Comparison of ENCODE assay signal across 8 mouse cellular contexts in genomic region chr11:98682811-98683210, GRCm38 (mm10). TPM values are rescaled to one million over a fixed set of nuclear protein-coding genes. Genes with fewer than 3 reads are reported as not detected.
DNase-seq lines count a peak whose midpoint lies in the region; ATAC-seq and TF ChIP-seq lines count a peak whose summit lies in the region.

No protein-coding gene starts in this region.

- TF ChIP-seq POLR2A in small intestine, adult 2 months (IDR thresholded peaks at IDR 0.05; ENCODE audit: low read depth, low read length): no peak

- under 1% methylated on average over 23 of the region's 23 CpGs for WGBS in lung, embryonic 16.5 days
- WGBS in embryonic facial prominence, embryonic 13.5 days: under 1% methylated on average over 23 of the region's 23 CpGs
- WGBS in limb, embryonic 11.5 days: under 1% methylated on average over 23 of the region's 23 CpGs
- WGBS in small intestine, adult 2 months: under 1% methylated on average over 23 of the region's 23 CpGs

- DNase-seq in lung, postnatal 14 days: no peak
- no peak for DNase-seq in limb, embryonic 11.5 days (ENCODE audit: low spot score)
- no peak for DNase-seq in retina, postnatal 1 day
- DNase-seq in spleen, postnatal 36 days (ENCODE audit: low spot score in 2 of 2): no peak
- no peak for DNase-seq in right cerebral cortex, postnatal 36 days (ENCODE audit: low spot score in 2 of 2)

- ATAC-seq in lung, embryonic 16.5 days (ENCODE audit: low read depth): peak; percentile 23
- ATAC-seq in embryonic facial prominence, embryonic 13.5 days (ENCODE audit: insufficient number of reproducible peaks, insufficient read depth, low FRiP score, low TSS enrichment, low read depth): peak; percentile 12; the same call in 1 of the 2 replicates
- no peak for ATAC-seq in limb, embryonic 11.5 days (ENCODE audit: insufficient number of reproducible peaks, low FRiP score, low TSS enrichment, low read depth)

- H3K4me1 ChIP-seq in lung, embryonic 16.5 days (replicated peaks; ENCODE audit: control insufficient read depth, insufficient read depth, low read length): peaks cover 12% of the 10 kb centered on the region
- peaks cover 9% of the 10 kb centered on the region for H3K4me1 ChIP-seq in embryonic facial prominence, embryonic 13.5 days
- H3K4me1 ChIP-seq in limb, embryonic 11.5 days (ENCODE audit: control insufficient read depth, insufficient read depth, low read length): peaks cover 4% of the 10 kb centered on the region; the same call in 1 of the 2 replicates
- peaks cover 3% of the 10 kb centered on the region; the same call in 1 of the 2 replicates for H3K4me1 ChIP-seq in small intestine, adult 2 months (ENCODE audit: control insufficient read depth, insufficient read depth, insufficient read length, low read length)

- H3K4me2 ChIP-seq in lung, embryonic 16.5 days (ENCODE audit: low read depth, low read length): peak overlapping the region; percentile 77
- peak overlapping the region; percentile 68 for H3K4me2 ChIP-seq in embryonic facial prominence, embryonic 13.5 days
- H3K4me2 ChIP-seq in limb, embryonic 11.5 days (ENCODE audit: low read depth, severe bottlenecking): peak overlapping the region; percentile 76

- peak overlapping the region; percentile 99 for H3K9ac ChIP-seq in lung, embryonic 16.5 days (ENCODE audit: low read length)
- peak overlapping the region; percentile 99 for H3K9ac ChIP-seq in embryonic facial prominence, embryonic 13.5 days
- H3K9ac ChIP-seq in limb, embryonic 11.5 days (ENCODE audit: low read length): peak overlapping the region; percentile 92

- H3K27ac ChIP-seq in lung, embryonic 16.5 days (ENCODE audit: low read length): peak overlapping the region; percentile 64
- H3K27ac ChIP-seq in embryonic facial prominence, embryonic 13.5 days: peak overlapping the region; percentile 80
- 0 out of 2 replicates have a peak overlapping the region, but pooled peaks have one; percentile 39 for H3K27ac ChIP-seq in limb, embryonic 11.5 days (replicated peaks; ENCODE audit: low read depth, low read length)
- H3K27ac ChIP-seq in small intestine, adult 2 months (ENCODE audit: insufficient read depth, low read depth, low read length): peak overlapping the region; percentile 12

- H3K4me3 ChIP-seq in lung, embryonic 16.5 days (ENCODE audit: low read length): peak overlapping the region; percentile 94
- H3K4me3 ChIP-seq in embryonic facial prominence, embryonic 13.5 days: peak overlapping the region; percentile 98
- peak overlapping the region; percentile 97 for H3K4me3 ChIP-seq in limb, embryonic 11.5 days (ENCODE audit: low read depth, low read length)
- H3K4me3 ChIP-seq in small intestine, adult 2 months (ENCODE audit: low read depth, low read length): peak overlapping the region; percentile 84

- H3K9me3 ChIP-seq in lung, embryonic 16.5 days (ENCODE audit: control insufficient read depth, low read length): no peaks in the 10 kb centered on the region
- no peaks in the 10 kb centered on the region for H3K9me3 ChIP-seq in embryonic facial prominence, embryonic 13.5 days
- H3K9me3 ChIP-seq in limb, embryonic 11.5 days (ENCODE audit: control insufficient read depth, low read length): no peaks in the 10 kb centered on the region

- no peak for TF ChIP-seq CTCF in small intestine, adult 2 months (IDR thresholded peaks at IDR 0.05; ENCODE audit: extremely low read depth, insufficient read length, insufficient replicate concordance, low read depth, low read length)

- peaks cover 21% of the 10 kb centered on the region for H3K36me3 ChIP-seq in lung, embryonic 16.5 days (ENCODE audit: control insufficient read depth, insufficient read depth, low read length)
- H3K36me3 ChIP-seq in embryonic facial prominence, embryonic 13.5 days: peaks cover 30% of the 10 kb centered on the region
- peaks cover 17% of the 10 kb centered on the region; the same call in 1 of the 2 replicates for H3K36me3 ChIP-seq in limb, embryonic 11.5 days (ENCODE audit: control insufficient read depth, insufficient read depth, low read length)
- peaks cover 19% of the 10 kb centered on the region for H3K36me3 ChIP-seq in small intestine, adult 2 months (ENCODE audit: control insufficient read depth, insufficient read depth, low read length)

- no peaks in the 10 kb centered on the region for H3K27me3 ChIP-seq in lung, embryonic 16.5 days (ENCODE audit: control insufficient read depth, insufficient read depth, low read depth, low read length)
- no peaks in the 10 kb centered on the region for H3K27me3 ChIP-seq in embryonic facial prominence, embryonic 13.5 days
- H3K27me3 ChIP-seq in limb, embryonic 11.5 days (ENCODE audit: control insufficient read depth, insufficient read depth, low read length): no peaks in the 10 kb centered on the region
- no peaks in the 10 kb centered on the region for H3K27me3 ChIP-seq in small intestine, adult 2 months (ENCODE audit: control insufficient read depth, insufficient read depth, low read length)

RNA-seq across cellular contexts. Expression of gene Psmd3, which starts 0.5 kb away (rescaled TPM):
- 165 and 177 TPM in 2 replicates for polyA plus RNA-seq in lung, embryonic 16.5 days (2015; fragmentation: Nextera tagmentation; extraction: Ambion mirVana)
- polyA plus RNA-seq in embryonic facial prominence, embryonic 13.5 days (2015; fragmentation: Nextera tagmentation; extraction: Ambion mirVana): 196 and 207 TPM in 2 replicates
- 180 and 187 TPM in 2 replicates for polyA plus RNA-seq in limb, embryonic 11.5 days (2014; fragmentation: Nextera tagmentation; extraction: Ambion mirVana)
- 86.4 and 139 TPM in 2 replicates for polyA plus RNA-seq in small intestine, adult 2 months (2012; rRNA removed)

RNA-seq across cellular contexts. Expression of gene Csf3, which starts 18.3 kb away (rescaled TPM):
- polyA plus RNA-seq in lung, embryonic 16.5 days (2015; fragmentation: Nextera tagmentation; extraction: Ambion mirVana): not detected in 2 replicates
- not detected in 2 replicates for polyA plus RNA-seq in embryonic facial prominence, embryonic 13.5 days (2015; fragmentation: Nextera tagmentation; extraction: Ambion mirVana)
- polyA plus RNA-seq in limb, embryonic 11.5 days (2014; fragmentation: Nextera tagmentation; extraction: Ambion mirVana): 0.11 TPM in 1 of 2 replicates, not detected in the other
- 0.10 TPM in 1 of 2 replicates, not detected in the other for polyA plus RNA-seq in small intestine, adult 2 months (2012; rRNA removed)

RNA-seq across cellular contexts. Expression of gene Gsdma, which starts 18.7 kb away (rescaled TPM):
- 0.09 TPM in 1 of 2 replicates, not detected in the other for polyA plus RNA-seq in lung, embryonic 16.5 days (2015; fragmentation: Nextera tagmentation; extraction: Ambion mirVana)
- 0.28 and 0.48 TPM in 2 replicates for polyA plus RNA-seq in embryonic facial prominence, embryonic 13.5 days (2015; fragmentation: Nextera tagmentation; extraction: Ambion mirVana)
- polyA plus RNA-seq in limb, embryonic 11.5 days (2014; fragmentation: Nextera tagmentation; extraction: Ambion mirVana): 0.05 TPM in 1 of 2 replicates, not detected in the other
- polyA plus RNA-seq in small intestine, adult 2 months (2012; rRNA removed): 0.25 and 0.41 TPM in 2 replicates

RNA-seq across cellular contexts. Expression of gene Gsdma2, which starts 36.3 kb away (rescaled TPM):
- polyA plus RNA-seq in lung, embryonic 16.5 days (2015; fragmentation: Nextera tagmentation; extraction: Ambion mirVana): not detected in 2 replicates
- polyA plus RNA-seq in embryonic facial prominence, embryonic 13.5 days (2015; fragmentation: Nextera tagmentation; extraction: Ambion mirVana): not detected in 2 replicates
- not detected in 2 replicates for polyA plus RNA-seq in limb, embryonic 11.5 days (2014; fragmentation: Nextera tagmentation; extraction: Ambion mirVana)
- polyA plus RNA-seq in small intestine, adult 2 months (2012; rRNA removed): 0.49 and 75.8 TPM in 2 replicates

RNA-seq across cellular contexts. Expression of gene Med24, which starts 46.4 kb away (rescaled TPM):
- polyA plus RNA-seq in lung, embryonic 16.5 days (2015; fragmentation: Nextera tagmentation; extraction: Ambion mirVana): 56.6 and 57.8 TPM in 2 replicates
- 63.8 and 65.0 TPM in 2 replicates for polyA plus RNA-seq in embryonic facial prominence, embryonic 13.5 days (2015; fragmentation: Nextera tagmentation; extraction: Ambion mirVana)
- 68.0 and 69.2 TPM in 2 replicates for polyA plus RNA-seq in limb, embryonic 11.5 days (2014; fragmentation: Nextera tagmentation; extraction: Ambion mirVana)
- polyA plus RNA-seq in small intestine, adult 2 months (2012; rRNA removed): 23.8 and 49.5 TPM in 2 replicates

Comparison
In these comparisons a context has a peak if more than half of its experiments do, and no peak if none do; other contexts are left out.
1. H3K27ac ChIP-seq: peak in every context shown above with its lines; median percentile 80 in embryonic facial prominence, embryonic 13.5 days; 64 in lung, embryonic 16.5 days; 39 in limb, embryonic 11.5 days; 12 in small intestine, adult 2 months.